Mouse (Mus musculus): Measurements from ENCODE around the gene Amn. TPM values are rescaled to one million over a fixed set of nuclear protein-coding genes. Genes with fewer than 3 reads are reported as not detected.

The Amn gene
- total RNA-seq, 2 experiments from 2014 or later = 0.85 to 9.9 TPM

DNA sequence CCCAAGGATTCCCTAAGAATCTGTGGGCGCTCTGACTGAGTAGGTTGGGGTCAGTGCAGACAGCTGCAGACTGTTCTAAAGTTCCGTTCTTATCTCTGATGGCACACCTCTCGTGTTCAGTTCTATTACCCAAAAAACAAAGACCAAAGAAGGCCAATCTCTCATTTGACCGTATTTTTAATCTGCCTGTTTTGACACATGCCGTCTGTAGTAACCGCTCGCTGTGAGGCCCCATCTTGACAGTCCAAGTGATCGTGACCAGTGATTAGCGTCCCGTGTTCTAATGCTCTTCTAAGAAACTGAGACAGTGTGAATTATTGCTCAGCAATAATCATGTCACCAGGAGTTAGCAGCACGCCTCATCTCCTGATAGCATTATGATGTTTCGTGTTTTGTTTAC, 4.3 kb upstream of the Amn start:
- DNase-seq (ENCODE audit: low spot score in 2 of 2) = no peak

DNA sequence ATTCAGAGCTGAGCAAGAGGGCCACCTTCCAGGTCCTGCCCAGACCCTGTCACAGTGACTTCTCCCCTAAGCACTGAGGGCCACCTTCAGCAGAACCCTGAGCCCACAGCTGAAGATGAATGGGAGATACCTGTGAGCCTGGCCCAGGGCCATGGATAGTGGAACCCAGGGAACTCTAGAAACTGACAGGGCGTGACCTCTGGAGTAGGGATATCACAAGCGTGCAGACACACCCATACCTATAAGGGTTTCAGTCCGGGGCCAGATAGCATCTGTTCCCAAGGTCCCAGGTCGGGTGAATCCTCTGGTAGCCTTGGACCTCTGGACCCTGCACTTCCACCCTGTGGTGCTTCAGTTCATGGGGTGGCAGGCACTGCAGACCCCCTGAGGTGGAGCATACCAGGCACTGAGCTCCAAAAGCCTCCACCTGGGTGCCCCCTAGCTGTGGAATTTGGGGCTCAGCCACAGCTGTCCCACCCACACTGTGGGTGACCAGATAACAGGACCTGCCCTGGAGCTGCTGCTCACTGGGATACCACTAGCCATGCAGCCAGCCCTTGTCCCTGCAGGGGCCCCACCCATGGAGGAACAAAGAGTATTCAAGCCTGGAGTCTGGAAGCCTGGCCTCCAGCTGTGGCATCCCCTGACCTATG, 3.1 kb upstream of the Amn start:
- DNase-seq (ENCODE audit: low spot score in 2 of 2) = no peak

DNA sequence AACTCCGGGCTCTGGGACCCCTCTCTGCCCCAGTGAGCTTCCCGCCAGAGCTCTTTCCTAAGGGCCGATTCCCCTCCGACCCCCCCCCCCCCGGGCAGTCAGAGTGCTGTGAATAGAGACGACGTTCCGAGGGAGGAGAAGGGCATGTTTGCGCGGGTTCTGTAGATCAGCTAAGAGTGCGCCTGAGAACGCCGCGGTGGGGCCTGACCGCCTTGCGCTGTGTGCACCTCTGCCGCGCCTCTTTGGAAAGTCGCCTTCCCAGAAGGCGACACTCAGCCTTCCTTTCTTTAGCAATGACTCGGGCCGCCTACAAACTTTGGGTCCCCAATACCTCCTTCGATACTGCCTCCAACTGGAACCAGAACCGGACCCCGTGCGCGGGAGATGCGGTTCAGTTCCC, 511 bp downstream of the Amn start:
- no peak for DNase-seq (ENCODE audit: low spot score in 2 of 2)

DNA sequence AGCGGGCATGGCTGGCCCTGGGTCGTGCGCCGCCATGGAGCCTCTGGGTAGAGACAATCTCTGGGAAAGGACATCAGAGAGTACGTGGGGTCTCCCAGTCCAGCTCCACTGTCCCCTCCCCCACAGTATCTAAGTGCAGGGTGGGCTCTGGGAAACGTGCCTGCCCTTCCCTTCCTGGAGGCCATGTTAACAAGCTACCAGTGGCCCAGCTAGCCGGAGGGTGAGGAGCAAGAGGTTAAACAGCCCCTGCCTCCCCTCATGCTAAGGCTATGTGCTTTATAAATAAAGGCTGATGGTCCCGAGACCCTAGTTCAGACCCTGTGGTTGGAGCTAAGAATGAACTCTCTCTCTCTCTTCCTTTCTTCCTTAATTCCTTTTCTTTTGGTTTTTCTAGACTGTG, 1.1 kb downstream of the Amn start:
- no peak for DNase-seq (ENCODE audit: low spot score in 2 of 2)

DNA sequence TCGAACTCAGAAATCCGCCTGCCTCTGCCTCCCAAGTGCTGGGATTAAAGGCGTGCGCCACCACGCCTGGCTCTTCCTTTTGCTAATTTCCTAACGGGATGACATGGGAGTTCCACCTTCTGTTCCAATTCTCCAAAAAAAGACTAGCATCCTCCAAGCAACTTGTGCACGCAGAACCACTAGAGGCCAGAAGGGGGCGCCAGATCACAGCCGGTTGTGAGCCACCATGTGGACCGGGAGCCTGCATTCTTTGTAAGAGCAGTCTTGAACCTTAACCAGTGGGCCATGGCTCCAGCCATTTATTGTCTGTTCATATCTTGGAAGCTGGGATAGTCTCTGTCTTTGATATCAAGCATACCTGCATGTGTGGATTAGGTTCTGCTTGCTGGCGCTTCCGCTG, 1.5 kb downstream of the Amn start:
- DNase-seq (ENCODE audit: low spot score in 2 of 2) = peak; percentile 60 to 67

DNA sequence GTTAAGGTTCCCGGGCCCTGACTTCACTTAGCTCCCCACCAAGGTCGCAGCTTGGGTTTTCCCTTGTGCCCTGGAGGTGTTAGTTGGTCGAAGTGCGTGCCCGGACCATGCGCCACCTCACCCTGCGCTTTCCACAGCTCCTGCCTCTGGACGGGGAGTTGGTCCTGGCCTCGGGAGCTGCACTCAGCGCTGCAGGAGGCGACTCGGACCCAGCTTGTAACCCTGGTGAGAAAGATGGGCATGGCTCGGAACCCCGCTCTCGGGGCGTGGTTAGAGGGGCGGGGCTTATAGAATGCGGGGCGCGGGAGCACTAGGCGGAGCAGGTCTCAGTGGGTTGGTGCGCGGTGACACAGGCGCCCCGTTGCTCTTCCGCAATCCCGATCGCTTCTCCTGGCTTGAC, 3.1 kb downstream of the Amn start:
- DNase-seq (ENCODE audit: low spot score in 2 of 2) = no peak

DNA sequence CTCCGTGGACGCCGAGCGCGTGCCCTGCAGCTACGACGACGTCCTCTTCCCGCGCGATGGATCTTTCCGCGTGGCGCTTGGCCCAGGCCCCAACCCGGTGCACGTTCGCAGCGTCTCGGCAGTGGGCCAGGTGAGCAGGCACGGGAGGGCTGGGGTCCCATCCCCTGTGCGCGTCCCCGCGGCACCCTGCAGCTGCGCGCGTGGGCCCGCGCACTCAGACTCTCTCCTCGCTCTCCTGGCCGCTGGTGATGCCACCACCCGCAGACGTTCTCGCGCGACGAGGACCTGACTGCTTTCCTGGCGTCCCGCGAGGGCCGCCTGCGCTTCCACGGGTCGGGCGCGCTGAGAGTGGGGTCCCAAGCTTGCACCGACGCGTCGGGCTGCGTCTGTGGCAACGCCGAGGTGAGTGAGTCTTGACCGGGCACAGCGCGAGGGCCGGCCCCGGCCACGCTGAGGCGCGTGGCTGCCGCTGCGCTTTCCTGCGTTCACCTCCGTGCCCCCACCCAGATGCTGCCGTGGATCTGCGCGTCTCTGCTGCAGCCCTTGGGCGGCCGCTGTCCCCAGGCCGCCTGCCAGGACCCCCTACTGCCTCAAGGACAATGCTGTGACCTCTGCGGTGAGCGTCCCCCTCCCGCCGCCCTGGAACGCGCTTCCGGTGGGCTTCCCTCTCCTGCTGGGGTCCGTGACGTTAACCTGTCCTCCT, 3.7 kb downstream of the Amn start:
- no peak for DNase-seq (ENCODE audit: low spot score in 2 of 2)

DNA sequence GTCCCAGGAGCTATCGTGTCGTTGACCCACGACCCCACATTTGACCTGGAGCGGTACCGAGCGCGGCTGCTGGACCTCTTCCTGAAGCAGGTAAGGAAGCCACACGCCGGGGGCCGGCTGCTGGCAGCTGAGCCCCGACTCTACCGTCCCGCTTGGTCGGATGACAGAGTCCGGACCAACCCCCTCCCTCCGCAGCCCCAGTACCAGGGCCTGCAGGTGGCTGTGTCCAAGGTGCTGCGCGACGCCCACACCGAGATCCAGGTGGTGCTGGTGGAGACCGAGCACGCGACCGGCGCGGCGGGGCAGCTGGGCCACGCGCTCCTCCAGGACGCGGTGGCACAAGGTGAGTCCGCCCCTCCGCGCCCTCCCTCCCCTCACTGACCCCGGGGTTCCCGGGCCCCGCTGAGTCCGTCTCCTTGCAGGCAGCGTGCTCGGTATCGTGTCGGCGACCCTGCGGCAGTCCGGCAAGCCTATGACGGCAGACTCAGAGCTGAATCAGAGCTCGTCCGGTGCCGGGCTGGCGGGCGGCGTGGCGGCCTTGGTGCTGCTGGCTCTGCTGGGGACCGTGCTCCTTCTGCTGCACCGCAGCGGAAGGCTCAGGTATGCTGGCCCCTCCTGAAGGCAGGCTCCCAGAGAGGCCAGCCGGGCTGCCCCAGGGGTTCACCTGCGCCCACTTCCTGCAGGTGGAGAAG, 4.4 kb downstream of the Amn start:
- DNase-seq (ENCODE audit: low spot score in 2 of 2) = peak in 1 of 2 experiments; percentile 28

DNA sequence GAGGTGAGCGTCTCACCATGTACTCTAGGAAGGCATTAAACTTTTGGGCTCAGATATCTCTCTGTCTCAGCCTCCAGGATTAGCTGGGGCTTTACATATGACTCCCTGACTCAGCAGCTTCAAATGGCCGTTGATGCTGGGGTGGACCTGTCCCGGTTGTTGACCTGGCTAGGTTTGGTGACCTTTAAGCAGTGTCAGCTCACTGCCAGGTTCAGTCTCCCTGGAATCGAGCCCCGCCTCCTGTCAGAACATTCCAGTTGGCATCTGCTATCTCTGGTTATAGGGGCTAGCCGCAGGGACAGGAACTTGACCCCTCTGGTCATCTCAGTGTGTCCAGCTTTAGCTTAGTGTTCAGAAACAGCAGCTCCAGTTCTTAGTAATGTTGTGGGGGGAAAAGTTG, 5.5 kb downstream of the Amn start:
- DNase-seq (ENCODE audit: low spot score in 2 of 2) = no peak

DNA sequence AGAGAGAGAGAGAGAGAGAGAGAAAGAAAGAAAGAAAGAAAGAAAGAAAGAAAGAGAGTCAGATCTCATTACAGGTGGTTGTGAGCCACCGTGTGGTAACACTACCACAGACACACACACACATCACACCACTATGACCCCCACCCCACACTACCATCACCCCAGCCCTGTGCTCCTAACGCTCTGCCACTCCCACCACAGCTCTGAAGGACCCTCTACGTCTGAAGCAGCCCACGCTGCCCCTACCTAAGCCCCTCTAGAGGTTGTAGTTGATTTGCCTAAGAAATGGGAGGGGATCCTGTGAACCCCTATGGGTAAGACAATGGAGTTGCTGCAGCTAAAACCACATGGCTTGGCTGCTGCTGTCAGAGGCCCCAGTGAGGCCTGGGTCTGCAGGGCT, 12.7 kb downstream of the Amn start:
- DNase-seq (ENCODE audit: low spot score in 2 of 2) = no peak

DNA sequence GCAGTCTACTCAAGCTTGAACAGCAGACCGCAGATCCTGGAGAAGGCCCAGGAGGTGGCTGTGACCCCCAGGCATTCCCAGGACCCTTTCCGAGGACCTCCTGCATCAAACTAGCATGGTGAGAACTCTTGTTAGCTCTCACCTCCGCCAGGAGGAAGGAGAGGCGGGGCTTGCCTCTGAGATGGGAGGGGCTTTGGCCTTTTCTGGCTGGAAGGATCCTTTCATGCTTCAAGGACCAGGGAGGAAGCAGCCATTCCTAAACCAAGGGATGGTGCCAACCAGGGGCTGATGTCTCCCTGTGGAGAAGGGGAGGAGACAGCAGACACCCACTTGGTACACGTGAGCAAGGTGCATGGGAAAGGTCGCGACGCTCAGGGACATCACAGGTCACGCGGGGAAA, 13.6 kb downstream of the Amn start:
- no peak for DNase-seq (ENCODE audit: low spot score in 2 of 2)

DNA sequence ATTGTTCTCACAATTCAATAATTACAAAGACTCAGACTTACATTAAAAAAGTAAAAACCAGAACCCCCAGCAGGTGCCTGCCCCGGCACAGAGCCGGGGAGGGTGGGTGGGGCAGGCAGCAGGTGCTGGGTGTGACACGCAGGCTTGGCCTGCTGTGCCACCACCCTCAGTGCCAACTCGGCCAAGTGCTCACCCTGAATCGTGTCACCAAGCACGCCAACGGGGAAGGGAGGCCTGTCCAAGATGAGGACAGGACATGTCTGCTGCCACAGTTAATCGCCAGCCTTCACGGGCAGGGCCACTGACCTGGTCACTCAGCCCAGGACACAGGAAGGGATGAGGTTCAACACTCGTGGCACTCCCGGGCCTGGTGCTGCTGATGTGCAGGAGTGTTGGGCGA, 22.1 kb downstream of the Amn start:
- DNase-seq (ENCODE audit: low spot score in 2 of 2) = no peak

DNA sequence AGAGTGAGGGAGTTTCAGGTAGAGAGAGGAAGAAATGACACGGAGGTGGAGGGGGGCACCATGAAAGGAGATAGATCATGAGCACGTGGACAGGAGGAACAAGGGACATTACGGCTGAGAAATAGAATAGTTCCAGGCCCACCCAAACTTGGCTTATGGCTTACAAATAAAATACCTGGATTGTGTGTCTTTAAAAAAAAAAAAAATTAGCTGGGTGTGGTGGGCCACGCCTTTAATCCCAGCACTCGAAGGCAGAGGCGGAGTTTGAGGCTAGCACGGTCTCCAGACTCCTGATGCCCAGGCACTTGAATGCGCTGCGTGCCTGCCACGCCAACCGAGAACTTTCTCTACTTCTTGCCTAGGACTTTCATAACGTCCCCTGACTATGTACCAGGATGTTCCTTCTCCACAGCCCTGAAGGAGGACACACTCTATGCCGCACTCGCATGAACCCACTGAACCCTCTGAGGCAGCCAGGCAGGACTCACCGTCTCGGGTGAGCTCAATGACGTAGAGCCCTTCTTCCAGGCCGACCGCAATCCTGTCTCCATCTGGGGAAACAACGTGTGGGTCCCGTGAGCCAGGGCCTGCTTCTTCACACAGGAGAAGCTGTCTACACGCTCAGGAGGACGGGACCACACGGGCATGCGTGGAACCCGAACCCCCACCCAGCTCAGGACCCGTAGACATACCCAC, 30.6 kb downstream of the Amn start:
- no peak for DNase-seq (ENCODE audit: low spot score in 2 of 2)

DNA sequence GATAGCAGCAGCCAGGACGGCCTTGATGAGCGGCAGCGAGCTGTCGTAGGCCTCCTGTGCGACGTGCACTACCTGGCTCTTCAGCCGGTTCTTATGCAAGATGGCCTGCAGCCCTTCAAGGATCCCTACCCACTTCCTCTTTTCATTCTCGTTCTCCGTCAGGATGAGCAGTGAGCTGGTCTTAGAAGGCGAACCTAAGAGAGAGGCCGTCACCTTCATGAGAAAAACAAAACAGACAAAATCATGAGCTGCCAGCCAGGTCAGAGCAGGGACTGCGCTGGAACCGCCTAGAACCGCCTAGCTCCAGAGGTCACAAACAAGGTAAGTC, 31.1 kb downstream of the Amn start:
- no peak for DNase-seq (ENCODE audit: low spot score in 2 of 2)

DNA sequence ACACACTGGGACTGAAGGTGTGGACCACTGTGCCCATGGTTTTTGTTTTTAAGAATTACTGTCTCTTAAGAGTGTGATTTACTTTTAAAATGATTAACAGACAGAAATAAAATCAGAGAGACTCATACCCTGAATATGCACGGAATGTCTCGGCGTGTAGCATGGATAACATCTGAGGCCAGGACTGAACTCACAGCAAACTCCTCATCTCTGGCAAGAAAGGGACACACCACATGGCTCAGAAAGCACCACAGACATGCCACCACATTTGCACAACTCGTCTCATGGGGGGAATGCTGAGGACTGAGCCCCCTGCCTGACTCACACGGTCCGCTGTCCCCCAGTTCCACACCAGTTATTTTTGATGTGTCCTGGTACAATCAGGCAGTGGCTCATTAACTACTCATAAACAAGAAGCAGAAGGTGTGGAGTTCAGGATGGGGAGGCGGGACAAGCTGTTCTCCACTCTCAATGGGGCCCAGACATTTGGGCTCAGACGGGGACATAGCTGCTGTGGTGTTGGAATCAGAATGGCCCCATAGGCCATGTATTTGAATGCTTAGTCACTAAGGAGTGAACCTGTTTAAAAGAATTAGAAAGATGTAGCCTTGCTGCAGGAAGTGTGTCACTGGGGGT, 32.9 kb downstream of the Amn start:
- no peak for DNase-seq (ENCODE audit: low spot score in 2 of 2)

DNA sequence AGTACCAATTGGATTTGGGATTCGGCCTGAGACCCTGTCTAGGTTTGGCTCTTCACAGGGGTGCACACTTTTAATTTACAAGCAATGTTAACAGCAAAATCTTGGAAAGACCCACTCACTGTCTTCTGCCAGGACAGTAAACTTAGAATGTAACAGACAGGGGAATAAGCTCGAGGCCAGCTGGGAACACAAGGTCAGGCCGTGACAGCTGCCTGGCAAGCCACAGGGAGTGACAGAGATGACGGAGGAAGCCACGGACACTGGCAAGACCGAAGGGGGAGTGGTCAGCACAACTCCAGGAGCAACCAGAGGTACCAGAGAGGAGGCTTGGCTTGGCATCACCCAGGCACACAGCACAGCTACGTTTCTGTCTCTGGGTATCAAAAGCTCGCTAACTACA, 35.9 kb downstream of the Amn start:
- DNase-seq (ENCODE audit: low spot score in 2 of 2) = peak in 1 of 2 experiments; percentile 44

DNA sequence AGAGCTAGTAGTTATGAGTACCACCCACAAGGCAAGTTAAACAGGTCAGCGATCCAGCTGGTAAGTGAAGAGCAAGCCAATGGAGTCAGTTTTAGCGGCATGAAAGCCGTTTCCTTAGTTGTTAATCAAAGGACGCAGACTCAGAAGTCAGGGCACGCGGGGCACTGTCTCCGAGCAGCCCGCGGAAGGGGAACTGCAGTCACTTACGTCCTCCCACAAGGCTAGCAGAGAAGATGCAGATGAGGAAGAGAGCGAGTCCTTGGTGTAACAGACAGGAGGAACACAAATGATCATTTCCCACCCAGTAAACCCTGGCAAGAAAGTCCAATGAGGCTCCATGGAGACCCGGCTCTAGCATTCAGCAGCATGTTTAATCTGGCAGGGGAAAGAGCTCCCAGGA, 38.4 kb downstream of the Amn start:
- no peak for DNase-seq (ENCODE audit: low spot score in 2 of 2)

DNA sequence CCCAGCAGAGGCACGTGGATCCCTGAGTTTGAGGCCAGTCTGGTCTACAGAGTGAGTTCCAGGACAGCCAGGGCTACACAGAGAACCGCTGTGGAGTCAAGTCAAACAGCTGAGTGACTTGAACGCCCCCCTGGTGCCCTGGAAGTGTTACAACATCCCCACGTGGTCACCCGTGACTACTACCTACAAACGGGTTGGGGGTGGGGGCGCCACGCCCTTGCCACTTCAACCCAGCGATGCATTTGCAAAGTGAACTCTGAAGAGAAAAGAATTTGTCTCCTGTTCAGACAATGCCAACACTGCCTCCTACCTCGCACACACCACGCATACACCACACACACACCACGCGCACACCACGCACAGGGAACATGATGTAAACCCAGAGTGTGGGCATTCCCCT, 39.0 kb downstream of the Amn start:
- no peak for DNase-seq (ENCODE audit: low spot score in 2 of 2)

DNA sequence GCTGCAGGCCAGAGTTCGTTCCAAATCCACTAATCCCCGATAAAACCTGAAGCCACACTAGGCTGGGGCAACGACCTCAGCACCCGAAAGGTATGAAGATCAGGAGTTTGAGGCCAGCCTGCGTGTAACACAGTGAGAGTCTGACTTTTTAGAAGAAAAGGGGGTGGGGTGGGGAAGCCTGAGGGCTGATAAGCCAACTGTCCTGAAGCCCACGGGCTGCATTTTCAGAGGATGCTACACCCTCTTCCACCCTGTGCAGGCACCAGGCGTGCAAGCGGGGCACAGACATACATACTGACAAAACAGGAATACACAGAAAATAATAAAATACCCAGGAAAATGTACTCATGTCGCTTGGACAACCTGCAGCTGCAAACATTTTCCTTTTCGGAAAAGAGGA, 40.9 kb downstream of the Amn start:
- no peak for DNase-seq (ENCODE audit: low spot score in 2 of 2)

DNA sequence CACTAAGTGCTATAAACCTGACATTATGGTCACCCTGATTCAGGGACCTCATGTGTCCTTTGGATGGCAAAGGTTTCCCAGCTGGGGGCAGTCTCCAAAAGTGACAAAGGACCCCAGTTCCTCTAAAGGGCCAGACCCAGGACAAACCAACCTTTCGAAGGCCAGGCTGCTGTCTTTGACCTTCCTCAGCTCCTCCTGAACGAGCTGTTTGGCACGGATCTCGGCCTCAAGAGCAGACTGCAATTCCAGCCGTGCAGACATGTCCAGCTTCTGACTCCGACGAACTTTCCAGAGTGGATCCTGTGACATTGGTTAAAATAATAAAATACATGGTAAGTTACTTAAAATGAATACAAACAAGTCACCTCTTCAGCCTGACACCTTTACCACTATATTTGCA, 43.4 kb downstream of the Amn start:
- DNase-seq (ENCODE audit: low spot score in 2 of 2) = no peak

DNA sequence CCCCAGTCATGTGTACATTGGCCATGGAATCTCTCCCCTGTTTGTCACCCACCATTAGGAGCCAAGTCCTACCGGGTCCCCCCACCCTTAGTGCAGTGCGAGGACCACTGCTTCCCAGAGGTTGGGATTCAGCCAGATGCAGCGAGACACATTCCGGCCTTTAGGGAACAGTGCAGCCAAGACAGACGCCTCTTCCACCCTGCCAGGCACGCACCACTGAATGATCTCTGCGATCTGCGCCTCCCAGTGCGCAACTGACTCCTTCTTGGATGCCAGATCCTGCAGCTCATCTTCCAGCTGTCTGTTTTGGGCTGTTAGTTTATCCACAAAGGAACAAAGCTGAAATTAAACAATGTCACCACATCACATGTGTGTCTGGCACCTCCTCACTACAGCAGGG, 46.8 kb downstream of the Amn start:
- no peak for DNase-seq (ENCODE audit: low spot score in 2 of 2)

DNA sequence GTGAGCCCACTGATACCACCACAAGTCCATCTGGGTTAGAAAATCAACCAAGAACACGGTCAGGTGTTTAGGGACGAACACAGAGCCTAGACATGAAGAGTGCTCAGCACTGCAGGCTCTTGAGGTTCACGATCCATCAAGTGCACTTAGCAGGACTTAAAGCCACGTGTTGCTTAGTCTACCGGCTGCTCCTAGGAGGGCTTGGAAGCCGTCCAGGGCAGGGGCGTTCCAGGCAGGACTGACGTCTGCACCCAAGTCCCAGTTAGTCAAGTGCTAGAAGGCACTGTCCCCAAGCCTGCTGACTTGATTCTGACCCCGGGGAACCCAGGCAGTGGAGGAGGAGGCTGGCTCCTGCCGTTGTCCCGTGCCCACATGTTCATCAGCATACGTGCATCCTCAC, 49.7 kb downstream of the Amn start:
- DNase-seq (ENCODE audit: low spot score in 2 of 2) = no peak

All from adrenal gland, postnatal 4 days (tissue).